Mouse (Mus musculus): ENCODE results near the gene Btbd35f8.
"Not testable (repeated sequence)": the region's sequence is repeated elsewhere in the genome, so short reads cannot be mapped to it uniquely, and the experiment has no call there.

Btbd35f8 gene

GRCm38 (mm10) chrX:34450224-34450623, at the start of gene Btbd35f8:
Btbd35f8 (plus strand) TSS chrX:34450524.
- DNase-seq, result not testable (repeated sequence)

All from cerebellum, postnatal 25 days (tissue).